8 mouse cellular contexts compared by ENCODE assay signal in genomic region chr11:119547183-119547921, GRCm38 (mm10). TPM values are rescaled to one million over a fixed set of nuclear protein-coding genes. Genes with fewer than 3 reads are reported as not detected.
DNase-seq lines count a peak whose midpoint lies in the region; ATAC-seq and TF ChIP-seq lines count a peak whose summit lies in the region.

Gene Nptx1, minus strand, starts transcription at chr11:119547753.

- H3K27me3 ChIP-seq in spleen, adult 2 months (ENCODE audit: control insufficient read depth, insufficient read depth, low read length) = peaks cover 31% of the 10 kb centered on the region
- H3K27me3 ChIP-seq in forebrain, embryonic 14.5 days (replicated peaks; ENCODE audit: control insufficient read depth, insufficient read depth, low read length) = peaks cover 34% of the 10 kb centered on the region
- peaks cover 42% of the 10 kb centered on the region for H3K27me3 ChIP-seq in stomach, embryonic 14.5 days (ENCODE audit: control insufficient read depth, insufficient read depth, low read length)

- 1% methylated on average over 86 of the region's 90 CpGs for WGBS in spleen, adult 2 months
- WGBS in forebrain, embryonic 14.5 days = under 1% methylated on average over 90 of the region's 90 CpGs
- under 1% methylated on average over 72 of the region's 90 CpGs for WGBS in stomach, embryonic 14.5 days

- no peak for TF ChIP-seq POLR2A in spleen, adult 2 months (IDR thresholded peaks at IDR 0.05; ENCODE audit: low read depth, low read length)

- peak within 1 kb of the TSS; percentile 99 for H3K4me2 ChIP-seq in forebrain, embryonic 14.5 days (ENCODE audit: low read length)
- peak within 1 kb of the TSS; percentile 99 for H3K4me2 ChIP-seq in stomach, embryonic 14.5 days (replicated peaks; ENCODE audit: low read depth, low read length)

- H3K4me1 ChIP-seq in spleen, adult 2 months (ENCODE audit: control insufficient read depth, insufficient read depth, insufficient read length) = peaks cover 22% of the 10 kb centered on the region
- H3K4me1 ChIP-seq in forebrain, embryonic 14.5 days (ENCODE audit: control insufficient read depth, insufficient read depth, low read length) = peaks cover 18% of the 10 kb centered on the region
- peaks cover 30% of the 10 kb centered on the region for H3K4me1 ChIP-seq in stomach, embryonic 14.5 days (ENCODE audit: control insufficient read depth, insufficient read depth, low read length)

- no peak for DNase-seq in spleen, adult 2 months (ENCODE audit: low read depth in 1 of 2, low spot score in 2 of 2)
- no peak for DNase-seq in spleen, postnatal 36 days (ENCODE audit: low spot score in 2 of 2)
- DNase-seq in cerebellum, adult 18-20 months = peak; percentile 85 to 95
- DNase-seq in forebrain, embryonic 14.5 days (ENCODE audit: low spot score) = peak; percentile 71
- DNase-seq in kidney, postnatal 14 days = peak; percentile 32
- peak; percentile 35 for DNase-seq in lung, postnatal 14 days
- DNase-seq in gastrocnemius, postnatal 25 days = no peak

- no peak for TF ChIP-seq CTCF in spleen, adult 2 months (IDR thresholded peaks at IDR 0.05; ENCODE audit: extremely low read depth, insufficient read depth, insufficient read length, insufficient replicate concordance)

- no peak within 1 kb of the TSS for H3K27ac ChIP-seq in spleen, adult 2 months (ENCODE audit: insufficient read depth, low read length)
- peak within 1 kb of the TSS; percentile 27; the same call in 1 of the 2 replicates for H3K27ac ChIP-seq in forebrain, embryonic 14.5 days (ENCODE audit: low read depth, low read length)
- no peak within 1 kb of the TSS for H3K27ac ChIP-seq in stomach, embryonic 14.5 days (ENCODE audit: low read length)

- no peaks in the 10 kb centered on the region for H3K36me3 ChIP-seq in spleen, adult 2 months (ENCODE audit: control insufficient read depth, insufficient read depth, low read length)
- no peaks in the 10 kb centered on the region; the same call in 1 of the 2 replicates for H3K36me3 ChIP-seq in forebrain, embryonic 14.5 days (ENCODE audit: control insufficient read depth, insufficient read depth, low read length)
- H3K36me3 ChIP-seq in stomach, embryonic 14.5 days (ENCODE audit: control insufficient read depth, insufficient read depth, low read length) = no peaks in the 10 kb centered on the region

- H3K9ac ChIP-seq in forebrain, embryonic 14.5 days (ENCODE audit: low read length) = peak within 1 kb of the TSS; percentile 84
- peak within 1 kb of the TSS; percentile 36; the same call in 1 of the 2 replicates for H3K9ac ChIP-seq in stomach, embryonic 14.5 days (replicated peaks; ENCODE audit: low read depth, low read length)

- peak; percentile 66 for ATAC-seq in forebrain, embryonic 14.5 days
- peak; percentile 25; the same call in 1 of the 2 replicates for ATAC-seq in stomach, embryonic 14.5 days (ENCODE audit: insufficient number of reproducible peaks, insufficient read depth, low FRiP score, low read depth)

- peak within 1 kb of the TSS; percentile 46; the same call in 1 of the 2 replicates for H3K4me3 ChIP-seq in spleen, adult 2 months (ENCODE audit: extremely low read depth, insufficient read depth, insufficient read length)
- H3K4me3 ChIP-seq in forebrain, embryonic 14.5 days (ENCODE audit: low read depth, low read length) = peak within 1 kb of the TSS; percentile 67
- H3K4me3 ChIP-seq in stomach, embryonic 14.5 days (ENCODE audit: low read depth, low read length) = peak within 1 kb of the TSS; percentile 57

- no peaks in the 10 kb centered on the region for H3K9me3 ChIP-seq in forebrain, embryonic 14.5 days (replicated peaks; ENCODE audit: control insufficient read depth, low read length)
- no peaks in the 10 kb centered on the region for H3K9me3 ChIP-seq in stomach, embryonic 14.5 days (ENCODE audit: control insufficient read depth, low read depth, low read length)

RNA-seq across cellular contexts. Expression of gene Nptx1, which starts in this region (rescaled TPM):
- 0.02 and 0.06 TPM in 2 replicates for polyA plus RNA-seq in spleen, adult 2 months (2012; rRNA removed)
- polyA plus RNA-seq in forebrain, embryonic 14.5 days (2014; fragmentation: Nextera tagmentation; extraction: Ambion mirVana) = 4.1 and 6.7 TPM in 2 replicates
- 0.29 and 0.59 TPM in 2 replicates for polyA plus RNA-seq in stomach, embryonic 14.5 days (2014; fragmentation: Nextera tagmentation; extraction: Ambion mirVana)
- under 1 TPM; 0.08 to 0.19 TPM for total RNA-seq in gastrocnemius, postnatal 25 days (2021)

Comparison
In these comparisons a context has a peak if more than half of its experiments do, and no peak if none do; other contexts are left out.
1. Peak in ATAC-seq, H3K4me3 ChIP-seq, H3K9ac ChIP-seq and H3K4me2 ChIP-seq in stomach, embryonic 14.5 days; RNA of the gene not detected or under 1 TPM.
2. DNase-seq: peak in cerebellum, adult 18-20 months (2 of 2), forebrain, embryonic 14.5 days (single experiment), kidney, postnatal 14 days (single experiment) and lung, postnatal 14 days (single experiment); none in spleen, adult 2 months (0 of 2), spleen, postnatal 36 days (0 of 2) and gastrocnemius, postnatal 25 days (single experiment).
3. Peak in every context shown above with its lines, with median percentiles within 50 percentile points of each other: H3K4me3 ChIP-seq.